Mouse (Mus musculus) gastrocnemius, postnatal 4 days (tissue): ENCODE results near the gene Nono. TPM values are rescaled to one million over a fixed set of nuclear protein-coding genes. Genes with fewer than 3 reads are reported as not detected.

Experiments used
- DNase-seq, 2 experiments: peaks; one replicate each; pipeline ENCODE4 v3.0.0; 2021 to 2022; ENCODE audit warnings: low spot score in 2 of 2, mixed read lengths in 2 of 2
- total RNA-seq, 2 experiments: library from RNA; stranded (reverse); gene quantifications; 2 replicates each; pipeline ENCODE4 v1.2.3; 2021

Gene Nono
- total RNA-seq, 2 experiments from 2014 or later: 151 to 172 TPM

- DNase-seq: no peak
These were observed 52.7 kb downstream of the Nono start for GRCm38 (mm10) chrX:101481604-101482350.

GRCm38 (mm10) chrX:101486487-101487152, 57.5 kb downstream of the Nono start:
- DNase-seq: peak in 1 of 2 experiments; percentile 24

Other genes with a start within 250 kb of the Nono start
- gene Snx12, start 206.8 kb upstream of the Nono start, total RNA-seq: 10 to 100 TPM; 47.4 to 58.4 TPM
- 10 to 100 TPM; 59.1 to 60.3 TPM for gene Foxo4, start 174.8 kb upstream of the Nono start, total RNA-seq
- under 1 TPM in 1 of 2 experiments, not detected in 1; 0.52 TPM for gene Gm614, start 165.3 kb upstream of the Nono start, total RNA-seq
- 1 to 10 TPM; 7.2 to 9.6 TPM for gene Il2rg, start 161.1 kb upstream of the Nono start, total RNA-seq
- gene Gm20489, start 160.3 kb upstream of the Nono start, total RNA-seq: not detected
- 10 to 100 TPM; 33.5 to 35.0 TPM for gene Med12, start 155.3 kb upstream of the Nono start, total RNA-seq
- gene Nlgn3, start 130.2 kb upstream of the Nono start, total RNA-seq: 1 to 10 TPM; 2.1 to 2.2 TPM
- 1 to 10 TPM; 1.6 to 2.0 TPM for gene Gjb1, start 52.9 kb upstream of the Nono start, total RNA-seq
- 10 to 100 TPM; 24.1 to 24.5 TPM for gene Zmym3, start 8.5 kb upstream of the Nono start, total RNA-seq
- 100 to 1,000 TPM; 699 to 712 TPM for gene Itgb1bp2, start 19.8 kb downstream of the Nono start, total RNA-seq
- gene Taf1, start 103.4 kb downstream of the Nono start, total RNA-seq: 10 to 100 TPM; 21.1 to 21.7 TPM
- gene Ogt, start 210.7 kb downstream of the Nono start, total RNA-seq: 100 to 1,000 TPM in 1 of 2 experiments, 10 to 100 TPM in 1; 95.0 to 110 TPM